Mouse (Mus musculus): ENCODE measurements around the gene Mgat1. TPM values are rescaled to one million over a fixed set of nuclear protein-coding genes. Genes with fewer than 3 reads are reported as not detected.
"Not testable (repeated sequence)": the region's sequence is repeated elsewhere in the genome, so short reads cannot be mapped to it uniquely, and the experiment has no call there.

Mgat1 gene
- 10 to 100 TPM; 60.5 to 67.2 TPM for total RNA-seq (2021)

GRCm38 (mm10) chr11:49243727-49244594 is at the start of gene Mgat1:
Gene Mgat1, plus strand, starts transcription at chr11:49244191.
- DNase-seq (ENCODE audit: extremely low spot score in 1 of 2, low spot score in 2 of 2) = peak; percentile 85 to 97
- intact Hi-C loops (cut with DNase I) = no loop called here

- DNase-seq (ENCODE audit: extremely low spot score in 1 of 2, low spot score in 2 of 2) = not testable (repeated sequence)
- intact Hi-C loops (cut with DNase I) = loop anchor here (5.0 kb wide), 1 partner anchor 73 kb away; no protein-coding TSS in a partner anchor
Measured at GRCm38 (mm10) chr11:49194771-49195170, 49.2 kb upstream of the Mgat1 start.

GRCm38 (mm10) chr11:49195819-49196322 is 48.1 kb upstream of the Mgat1 start:
- no peak for DNase-seq (ENCODE audit: extremely low spot score in 1 of 2, low spot score in 2 of 2)
- intact Hi-C loops (cut with DNase I) = loop anchor here (5.0 kb wide), 1 partner anchor 71 kb away; no protein-coding TSS in a partner anchor

- intact Hi-C loops (cut with DNase I) = loop anchor here (5.0 kb wide), 1 partner anchor 52 kb away; no protein-coding TSS in a partner anchor
- no peak for DNase-seq (ENCODE audit: extremely low spot score in 1 of 2, low spot score in 2 of 2)
Measured at GRCm38 (mm10) chr11:49200666-49201065, 43.3 kb upstream of the Mgat1 start.

GRCm38 (mm10) chr11:49201142-49201541 is 42.8 kb upstream of the Mgat1 start:
- no peak for DNase-seq (ENCODE audit: extremely low spot score in 1 of 2, low spot score in 2 of 2)
- intact Hi-C loops (cut with DNase I) = loop anchor here (5.0 kb wide), 1 partner anchor 51 kb away; no protein-coding TSS in a partner anchor

GRCm38 (mm10) chr11:49202071-49202470 is 41.9 kb upstream of the Mgat1 start:
- no peak for DNase-seq (ENCODE audit: extremely low spot score in 1 of 2, low spot score in 2 of 2)
- intact Hi-C loops (cut with DNase I) = loop anchor here (5.0 kb wide), 1 partner anchor 50 kb away; no protein-coding TSS in a partner anchor

GRCm38 (mm10) chr11:49202523-49203061 is 41.4 kb upstream of the Mgat1 start:
- no peak for DNase-seq (ENCODE audit: extremely low spot score in 1 of 2, low spot score in 2 of 2)
- intact Hi-C loops (cut with DNase I) = loop anchor here (5.0 kb wide), 1 partner anchor 50 kb away; no protein-coding TSS in a partner anchor

GRCm38 (mm10) chr11:49203129-49203768 is 40.7 kb upstream of the Mgat1 start, which contains the start of gene Zfp62:
Gene Zfp62, plus strand, starts transcription at chr11:49203292.
- intact Hi-C loops (cut with DNase I) = loop anchor here (5.0 kb wide), 1 partner anchor 49 kb away; no protein-coding TSS in a partner anchor
- DNase-seq (ENCODE audit: extremely low spot score in 1 of 2, low spot score in 2 of 2) = peak; percentile 85 to 95

GRCm38 (mm10) chr11:49203771-49204497 is 40.1 kb upstream of the Mgat1 start:
- intact Hi-C loops (cut with DNase I) = loop anchor here (5.0 kb wide), 1 partner anchor 48 kb away; no protein-coding TSS in a partner anchor
- DNase-seq (ENCODE audit: extremely low spot score in 1 of 2, low spot score in 2 of 2) = peak in 1 of 2 experiments; percentile 39

- DNase-seq (ENCODE audit: extremely low spot score in 1 of 2, low spot score in 2 of 2) = no peak
- intact Hi-C loops (cut with DNase I) = no loop called here
Measured at GRCm38 (mm10) chr11:49205080-49205590, 38.9 kb upstream of the Mgat1 start.

GRCm38 (mm10) chr11:49207495-49207894 is 36.5 kb upstream of the Mgat1 start:
- intact Hi-C loops (cut with DNase I) = no loop called here
- DNase-seq (ENCODE audit: extremely low spot score in 1 of 2, low spot score in 2 of 2) = no peak

- DNase-seq (ENCODE audit: extremely low spot score in 1 of 2, low spot score in 2 of 2) = no peak
- intact Hi-C loops (cut with DNase I) = no loop called here
Measured at GRCm38 (mm10) chr11:49212577-49212976, 31.4 kb upstream of the Mgat1 start.

GRCm38 (mm10) chr11:49213505-49213904 is 30.5 kb upstream of the Mgat1 start:
- intact Hi-C loops (cut with DNase I) = no loop called here
- DNase-seq (ENCODE audit: extremely low spot score in 1 of 2, low spot score in 2 of 2) = no peak

- intact Hi-C loops (cut with DNase I) = no loop called here
- DNase-seq (ENCODE audit: extremely low spot score in 1 of 2, low spot score in 2 of 2) = no peak
Measured at GRCm38 (mm10) chr11:49219271-49219670, 24.7 kb upstream of the Mgat1 start.

GRCm38 (mm10) chr11:49224455-49224854 is 19.5 kb upstream of the Mgat1 start:
- intact Hi-C loops (cut with DNase I) = no loop called here

GRCm38 (mm10) chr11:49232781-49233180 is 11.2 kb upstream of the Mgat1 start:
- intact Hi-C loops (cut with DNase I) = no loop called here
- no peak for DNase-seq (ENCODE audit: extremely low spot score in 1 of 2, low spot score in 2 of 2)

More at GRCm38 (mm10) chr11:49224455-49224854, 19.5 kb upstream of the Mgat1 start:
- DNase-seq (ENCODE audit: extremely low spot score in 1 of 2, low spot score in 2 of 2) = no peak

- DNase-seq (ENCODE audit: extremely low spot score in 1 of 2, low spot score in 2 of 2) = no peak
- intact Hi-C loops (cut with DNase I) = no loop called here
Measured at GRCm38 (mm10) chr11:49235459-49236207, 8.4 kb upstream of the Mgat1 start.
